ENCODE assay signal across 9 mouse cellular contexts in the genomic region with DNA sequence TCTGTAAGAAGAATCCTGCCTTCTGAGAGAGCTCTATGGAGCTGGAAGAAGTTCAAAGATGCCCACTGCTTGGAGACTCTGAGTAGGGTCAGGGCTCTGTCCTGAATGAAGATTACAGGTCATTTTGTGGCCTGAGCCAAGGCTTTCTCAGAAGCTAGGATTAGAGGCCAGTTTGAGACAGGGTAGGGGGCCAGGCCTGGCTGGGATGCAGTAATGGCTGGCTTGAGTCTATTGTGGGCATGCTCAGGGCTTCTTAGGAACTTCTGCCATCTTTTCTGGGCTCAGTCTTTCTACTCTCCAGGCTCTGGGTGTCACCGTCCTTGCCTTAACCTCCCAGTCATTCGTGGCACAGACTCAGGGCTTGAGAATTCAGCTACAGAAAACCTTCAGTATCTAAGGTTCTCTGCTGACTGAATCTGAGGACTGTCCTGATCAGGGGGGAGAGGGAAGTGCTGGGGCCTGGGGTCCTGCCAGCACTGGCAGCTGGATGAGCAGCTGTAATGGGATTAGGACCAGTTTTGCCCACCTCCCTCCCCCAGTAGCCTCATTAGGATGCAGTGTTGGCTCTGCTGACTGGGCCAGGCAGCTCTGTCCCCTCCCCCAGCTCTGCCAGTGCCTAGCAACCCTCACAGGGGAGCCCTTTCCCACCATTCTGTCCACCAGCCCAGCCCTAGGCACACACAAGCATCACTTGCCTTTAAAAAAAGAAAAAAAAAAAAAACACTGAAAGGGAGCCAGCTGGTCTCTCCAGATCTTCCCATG. TPM values are rescaled to one million over a fixed set of nuclear protein-coding genes. Genes with fewer than 3 reads are reported as not detected.
DNase-seq lines count a peak whose midpoint lies in the region; ATAC-seq and TF ChIP-seq lines count a peak whose summit lies in the region.
"Had no signal": no experiment of that assay in that cellular context is flagged by ENCODE, and none has a peak within 500 bp of the region (broad histone marks: within the 10 kb centered on the region; RNA-seq: fewer than 3 reads in every experiment).

No protein-coding gene starts in this region.

- 42% methylated on average over 2 of the region's 2 CpGs for WGBS in lung, postnatal 0 days
- WGBS in hindbrain, embryonic 10.5 days = 16% methylated on average over 2 of the region's 2 CpGs
- 6% methylated on average over 2 of the region's 2 CpGs for WGBS in midbrain, embryonic 13.5 days

- DNase-seq in lung, postnatal 10 days = peak; percentile 9
- DNase-seq in lung, postnatal 0 days (ENCODE audit: low spot score) = no peak
- peak; percentile 77 for DNase-seq in hindbrain, embryonic 10.5 days (ENCODE audit: low spot score)
- DNase-seq in kidney, postnatal 14 days = no peak
- DNase-seq in urinary bladder, postnatal 10 days (ENCODE audit: low spot score) = no peak
- DNase-seq in adrenal gland, adult (ENCODE audit: inconsistent age in 2 of 2, low spot score in 1 of 2) = no peak
- DNase-seq in lung, adult 18-20 months = no peak

- H3K9me3 ChIP-seq in lung, postnatal 0 days (ENCODE audit: low read length) = no peaks in the 10 kb centered on the region
- no peaks in the 10 kb centered on the region for H3K9me3 ChIP-seq in hindbrain, embryonic 10.5 days
- H3K9me3 ChIP-seq in midbrain, embryonic 13.5 days = no peaks in the 10 kb centered on the region

- no peaks in the 10 kb centered on the region for H3K4me1 ChIP-seq in lung, postnatal 0 days (ENCODE audit: insufficient read depth, low read depth, low read length)
- H3K4me1 ChIP-seq in hindbrain, embryonic 10.5 days (replicated peaks) = peaks cover 49% of the 10 kb centered on the region
- H3K4me1 ChIP-seq in midbrain, embryonic 13.5 days (replicated peaks) = peaks cover 52% of the 10 kb centered on the region

- no peak overlapping the region for H3K4me2 ChIP-seq in lung, postnatal 0 days (replicated peaks; ENCODE audit: low read depth, low read length)
- H3K4me2 ChIP-seq in midbrain, embryonic 13.5 days (replicated peaks) = no peak overlapping the region

- no peaks in the 10 kb centered on the region for H3K36me3 ChIP-seq in lung, postnatal 0 days (ENCODE audit: insufficient read depth, low read length)
- H3K36me3 ChIP-seq in hindbrain, embryonic 10.5 days = no peaks in the 10 kb centered on the region
- H3K36me3 ChIP-seq in midbrain, embryonic 13.5 days = no peaks in the 10 kb centered on the region

- TF ChIP-seq EP300 in lung, postnatal 0 days (IDR thresholded peaks at IDR 0.05) = no peak

- H3K9ac ChIP-seq in lung, postnatal 0 days (replicated peaks; ENCODE audit: low read depth) = no peak overlapping the region
- H3K9ac ChIP-seq in midbrain, embryonic 13.5 days (replicated peaks) = no peak overlapping the region

- no peak for ATAC-seq in lung, postnatal 0 days
- ATAC-seq in midbrain, embryonic 13.5 days = peak; percentile 98

- H3K4me3 ChIP-seq in lung, postnatal 0 days (ENCODE audit: low read depth, low read length) = no peak overlapping the region
- H3K4me3 ChIP-seq in hindbrain, embryonic 10.5 days = no peak overlapping the region
- no peak overlapping the region for H3K4me3 ChIP-seq in midbrain, embryonic 13.5 days (replicated peaks)
- H3K4me3 ChIP-seq: erythroblast, embryonic 14.5 days had no signal

- H3K27ac ChIP-seq in lung, postnatal 0 days (ENCODE audit: low read length) = no peak overlapping the region
- peak overlapping the region; percentile 91 for H3K27ac ChIP-seq in hindbrain, embryonic 10.5 days
- peak overlapping the region; percentile 88 for H3K27ac ChIP-seq in midbrain, embryonic 13.5 days

- H3K27me3 ChIP-seq in lung, postnatal 0 days (replicated peaks; ENCODE audit: insufficient read depth, low read length) = no peaks in the 10 kb centered on the region
- H3K27me3 ChIP-seq in hindbrain, embryonic 10.5 days (ENCODE audit: insufficient read depth, poor library complexity, severe bottlenecking) = peaks cover 15% of the 10 kb centered on the region
- no peaks in the 10 kb centered on the region for H3K27me3 ChIP-seq in midbrain, embryonic 13.5 days

- no peak for TF ChIP-seq CTCF in lung, postnatal 0 days (IDR thresholded peaks at IDR 0.05)

RNA-seq across cellular contexts. Expression of a gene that starts 7.7 kb away (rescaled TPM):
- polyA plus RNA-seq in lung, postnatal 0 days (2015; fragmentation: Nextera tagmentation; extraction: Ambion mirVana) = 0.11 and 0.23 TPM in 2 replicates
- 31.4 and 32.4 TPM in 2 replicates for polyA plus RNA-seq in hindbrain, embryonic 10.5 days (2016; fragmentation: Nextera tagmentation; extraction: Ambion mirVana)
- 31.3 and 33.5 TPM in 2 replicates for polyA plus RNA-seq in midbrain, embryonic 13.5 days (2015; fragmentation: Nextera tagmentation; extraction: Ambion mirVana)
- polyA plus RNA-seq: erythroblast, embryonic 14.5 days had no signal

Comparison
In these comparisons a context has a peak if more than half of its experiments do, and no peak if none do; other contexts are left out.
1. DNase-seq: peak in lung, postnatal 10 days (single experiment) and hindbrain, embryonic 10.5 days (single experiment); none in lung, postnatal 0 days (single experiment), kidney, postnatal 14 days (single experiment), urinary bladder, postnatal 10 days (single experiment), adrenal gland, adult (0 of 2) and lung, adult 18-20 months (0 of 2).
2. RNA of a gene that starts 7.7 kb away (polyA plus RNA-seq): 31.3 to 33.5 TPM in midbrain, embryonic 13.5 days and 31.4 to 32.4 TPM in hindbrain, embryonic 10.5 days; 0.11 to 0.23 TPM in lung, postnatal 0 days; every median in the first group is over 10 times any median in the second.